Comparison of ENCODE assay signal across 12 mouse cellular contexts in the genomic region with DNA sequence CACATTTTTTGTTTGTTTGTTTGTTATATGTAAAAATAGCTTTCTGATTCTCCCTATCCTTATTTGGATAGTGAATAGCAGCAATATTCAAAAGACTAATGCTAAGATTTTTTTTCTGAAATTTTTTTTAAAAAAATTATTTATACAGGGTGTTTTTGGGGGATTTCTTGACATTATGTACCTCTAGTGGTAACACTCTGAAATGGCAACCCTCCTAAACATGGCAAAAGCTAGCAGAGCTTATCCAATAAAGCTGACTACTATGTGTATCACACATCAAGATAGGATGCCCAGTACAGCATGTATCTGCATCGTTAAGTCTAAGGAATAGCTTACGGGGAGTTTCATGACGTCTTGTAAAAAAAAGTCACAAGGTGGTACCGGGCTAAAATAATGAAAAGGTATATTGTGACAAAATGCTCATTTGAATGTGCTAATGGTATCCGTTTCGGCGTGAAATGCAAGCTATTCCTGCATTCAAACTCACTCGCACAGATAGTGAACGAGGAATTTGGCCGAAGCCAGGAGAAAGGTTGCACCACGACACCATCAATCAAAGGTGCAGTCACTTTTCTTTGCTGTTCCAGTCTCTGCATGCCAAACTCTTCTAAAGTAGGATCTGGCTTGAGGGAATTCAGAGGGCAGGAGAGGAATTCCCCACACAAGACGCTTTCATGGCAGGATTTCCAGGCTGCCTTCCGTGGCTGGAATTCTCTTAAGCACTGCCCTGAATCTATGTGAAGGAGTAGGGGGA. TPM values are rescaled to one million over a fixed set of nuclear protein-coding genes. Genes with fewer than 3 reads are reported as not detected.
DNase-seq lines count a peak whose midpoint lies in the region; ATAC-seq and TF ChIP-seq lines count a peak whose summit lies in the region.
"Had no signal": no experiment of that assay in that cellular context is flagged by ENCODE, and none has a peak within 500 bp of the region (broad histone marks: within the 10 kb centered on the region; RNA-seq: fewer than 3 reads in every experiment).

No protein-coding gene starts in this region.

- intact Hi-C loops in gastrocnemius, adult 2 months (cut with DNase I): no loop called here

- H3K4me2 ChIP-seq in forebrain, embryonic 13.5 days: peak overlapping the region; percentile 100
- H3K4me2 ChIP-seq in midbrain, embryonic 11.5 days: peak overlapping the region; percentile 100

- H3K27me3 ChIP-seq in E14TG2a.4 (ENCODE audit: insufficient read depth, low read length): peaks cover 45% of the 10 kb centered on the region
- peaks cover 38% of the 10 kb centered on the region for H3K27me3 ChIP-seq in forebrain, embryonic 13.5 days
- H3K27me3 ChIP-seq in midbrain, embryonic 11.5 days (ENCODE audit: control insufficient read depth, insufficient read depth, low read length): peaks cover 6% of the 10 kb centered on the region

- no peaks in the 10 kb centered on the region for H3K36me3 ChIP-seq in E14TG2a.4 (ENCODE audit: insufficient read depth, low read length)
- no peaks in the 10 kb centered on the region for H3K36me3 ChIP-seq in forebrain, embryonic 13.5 days (ENCODE audit: poor library complexity, severe bottlenecking)
- H3K36me3 ChIP-seq in midbrain, embryonic 11.5 days (ENCODE audit: control insufficient read depth, insufficient read depth, low read length): no peaks in the 10 kb centered on the region
- H3K36me3 ChIP-seq: liver, embryonic 12.5 days had no signal

- H3K4me3 ChIP-seq in E14TG2a.4 (replicated peaks; ENCODE audit: low read length): peak overlapping the region; percentile 90; the same call in 1 of the 2 replicates
- H3K4me3 ChIP-seq in forebrain, embryonic 13.5 days: peak overlapping the region; percentile 66
- H3K4me3 ChIP-seq in midbrain, embryonic 11.5 days (ENCODE audit: low read depth, low read length): peak overlapping the region; percentile 63; the same call in 1 of the 2 replicates
- no peak overlapping the region for H3K4me3 ChIP-seq in gastrocnemius, adult 2 months
- H3K4me3 ChIP-seq: megakaryocyte, embryonic 14.5 days had no signal

- peaks cover 14% of the 10 kb centered on the region for H3K4me1 ChIP-seq in E14TG2a.4 (replicated peaks; ENCODE audit: low read depth, low read length)
- H3K4me1 ChIP-seq in forebrain, embryonic 13.5 days: peaks cover 19% of the 10 kb centered on the region
- peaks cover 3% of the 10 kb centered on the region; the same call in 1 of the 2 replicates for H3K4me1 ChIP-seq in midbrain, embryonic 11.5 days (ENCODE audit: control insufficient read depth, insufficient read depth, low read length)
- H3K4me1 ChIP-seq: liver, embryonic 12.5 days; megakaryocyte, embryonic 14.5 days had no signal

- H3K9me3 ChIP-seq in E14TG2a.4 (ENCODE audit: low read length): no peaks in the 10 kb centered on the region
- H3K9me3 ChIP-seq in forebrain, embryonic 13.5 days (replicated peaks): no peaks in the 10 kb centered on the region
- no peaks in the 10 kb centered on the region for H3K9me3 ChIP-seq in midbrain, embryonic 11.5 days (ENCODE audit: control insufficient read depth, low read length)
- H3K9me3 ChIP-seq: liver, embryonic 12.5 days; megakaryocyte, embryonic 14.5 days had no signal

- TF ChIP-seq CTCF in E14TG2a.4 (conservative IDR thresholded peaks at IDR 0.05; ENCODE audit: low read length): no peak
- TF ChIP-seq CTCF in gastrocnemius, adult 2 months (IDR thresholded peaks at IDR 0.05): no peak

- DNase-seq in cerebellum, postnatal 14 days: peak; percentile 15 to 50
- DNase-seq in cerebellum, adult 11 months: no peak
- peak; percentile 91 for DNase-seq in midbrain, embryonic 11.5 days (ENCODE audit: low spot score, missing footprints)
- DNase-seq in lung, postnatal 14 days: no peak
- no peak for DNase-seq in right cerebral cortex, postnatal 14 days
- DNase-seq in gastrocnemius, adult 2 months: no peak

- WGBS in forebrain, embryonic 13.5 days: 28% methylated on average over 13 of the region's 13 CpGs
- 47% methylated on average over 13 of the region's 13 CpGs for WGBS in midbrain, embryonic 11.5 days

- no peak for ATAC-seq in forebrain, embryonic 13.5 days
- ATAC-seq in midbrain, embryonic 11.5 days (ENCODE audit: low FRiP score): no peak
- ATAC-seq: liver, embryonic 12.5 days had no signal

- H3K27ac ChIP-seq in forebrain, embryonic 13.5 days: no peak overlapping the region
- no peak overlapping the region for H3K27ac ChIP-seq in midbrain, embryonic 11.5 days (ENCODE audit: low read depth, low read length)
- no peak overlapping the region for H3K27ac ChIP-seq in gastrocnemius, adult 2 months
- H3K27ac ChIP-seq: liver, embryonic 12.5 days had no signal

- H3K9ac ChIP-seq in forebrain, embryonic 13.5 days: peak overlapping the region; percentile 72; the same call in 1 of the 2 replicates
- no peak overlapping the region for H3K9ac ChIP-seq in midbrain, embryonic 11.5 days (ENCODE audit: low read length)
- H3K9ac ChIP-seq: liver, embryonic 12.5 days had no signal

RNA-seq across cellular contexts. Expression of gene Tcerg1l, which starts 1.2 kb away (rescaled TPM):
- 3.0 and 3.4 TPM in 2 replicates for polyA plus RNA-seq in forebrain, embryonic 13.5 days (2015; fragmentation: Nextera tagmentation; extraction: Ambion mirVana)
- 3.4 and 3.5 TPM in 2 replicates for polyA plus RNA-seq in midbrain, embryonic 11.5 days (2014; fragmentation: Nextera tagmentation; extraction: Ambion mirVana)
- not detected for total RNA-seq in gastrocnemius, adult 2 months (2021)
- total RNA-seq: heart, postnatal 25 days had no signal
- polyA plus RNA-seq: C2C12 had no signal

Comparison
In these comparisons a context has a peak if more than half of its experiments do, and no peak if none do; other contexts are left out.
1. DNase-seq: peak in cerebellum, postnatal 14 days (2 of 2) and midbrain, embryonic 11.5 days (single experiment); none in cerebellum, adult 11 months (single experiment), lung, postnatal 14 days (single experiment), right cerebral cortex, postnatal 14 days (single experiment) and gastrocnemius, adult 2 months (single experiment).